Mouse (Mus musculus): ENCODE measurements around the gene Isg20l2. TPM values are rescaled to one million over a fixed set of nuclear protein-coding genes. Genes with fewer than 3 reads are reported as not detected.

The Isg20l2 gene
- polyA plus RNA-seq, 1 experiment: 11.0 TPM

DNA sequence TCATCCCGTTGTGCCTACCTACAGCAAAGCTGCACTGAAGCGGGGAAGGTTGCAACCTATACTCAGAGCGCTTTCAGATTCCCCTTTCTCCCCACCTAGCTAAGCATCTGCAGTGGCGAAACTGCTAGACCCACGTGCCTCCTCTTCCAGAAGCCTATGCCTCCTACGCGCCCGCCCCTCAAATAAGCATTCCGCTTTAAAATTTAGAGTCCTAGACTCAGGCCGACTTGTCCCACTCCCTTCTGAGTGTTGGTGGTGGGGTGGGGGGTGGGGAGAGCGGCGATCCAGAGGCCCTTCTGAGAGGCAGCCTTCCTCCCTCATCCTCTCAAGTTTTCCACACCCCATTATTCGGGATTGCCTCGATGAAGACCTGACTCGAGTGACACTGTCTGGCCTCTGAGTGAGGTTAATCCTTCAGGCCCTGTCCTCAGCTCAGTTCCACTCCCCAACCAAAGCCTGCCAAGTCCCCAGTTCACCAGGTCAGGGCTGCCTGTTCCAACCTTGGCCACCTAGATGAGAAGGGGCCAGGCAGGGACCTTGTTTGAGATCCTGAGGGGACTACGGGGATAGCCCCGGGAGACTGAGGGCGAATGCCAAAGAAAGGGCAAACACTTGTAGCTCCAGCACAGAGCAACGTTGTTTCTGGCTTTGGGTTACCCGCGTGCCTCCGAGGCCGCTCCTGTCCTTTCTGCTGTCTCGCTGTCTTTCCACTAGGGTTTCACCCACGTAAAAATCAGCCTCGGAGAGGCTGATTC, 17.1 kb downstream of the Isg20l2 start:
- Histone ChIP-seq H3K27ac (ENCODE audit: insufficient read depth, low read depth, low read length) (no peak overlapping the region), H3K4me1 (ENCODE audit: control insufficient read depth, insufficient read depth, low read length) (no peaks in the 10 kb centered on the region), H3K36me3 (ENCODE audit: control insufficient read depth, insufficient read depth, low read length) (no peaks in the 10 kb centered on the region), H3K27me3 (replicated peaks; ENCODE audit: control insufficient read depth, insufficient read depth, low read length) (peaks cover 2% of the 10 kb centered on the region; the same call in 1 of the 2 replicates), H3K4me3 (ENCODE audit: insufficient read depth, low read depth, low read length) (no peak overlapping the region)
- no peak for DNase-seq
- WGBS: 16% methylated on average over 26 of the region's 26 CpGs
- TF ChIP-seq POLR2A (IDR thresholded peaks at IDR 0.05; ENCODE audit: low read depth, low read length) (no peak), CTCF (conservative IDR thresholded peaks at IDR 0.05; ENCODE audit: insufficient read depth, insufficient read length, low read depth, low read length) (no peak)

GRCm38 (mm10) chr3:87947811-87948199, 17.7 kb downstream of the Isg20l2 start:
- no peak overlapping the region for H3K27ac ChIP-seq (ENCODE audit: insufficient read depth, low read depth, low read length)
- no peak overlapping the region for H3K4me3 ChIP-seq (ENCODE audit: insufficient read depth, low read depth, low read length)
- no peaks in the 10 kb centered on the region for H3K4me1 ChIP-seq (ENCODE audit: control insufficient read depth, insufficient read depth, low read length)
- TF ChIP-seq POLR2A (IDR thresholded peaks at IDR 0.05; ENCODE audit: low read depth, low read length): no peak
- no peak for TF ChIP-seq CTCF (conservative IDR thresholded peaks at IDR 0.05; ENCODE audit: insufficient read depth, insufficient read length, low read depth, low read length)
- no peaks in the 10 kb centered on the region for H3K36me3 ChIP-seq (ENCODE audit: control insufficient read depth, insufficient read depth, low read length)
- no peak for DNase-seq
- 3% methylated on average over 17 of the region's 17 CpGs for WGBS
- peaks cover 2% of the 10 kb centered on the region; the same call in 1 of the 2 replicates for H3K27me3 ChIP-seq (replicated peaks; ENCODE audit: control insufficient read depth, insufficient read depth, low read length)

DNA sequence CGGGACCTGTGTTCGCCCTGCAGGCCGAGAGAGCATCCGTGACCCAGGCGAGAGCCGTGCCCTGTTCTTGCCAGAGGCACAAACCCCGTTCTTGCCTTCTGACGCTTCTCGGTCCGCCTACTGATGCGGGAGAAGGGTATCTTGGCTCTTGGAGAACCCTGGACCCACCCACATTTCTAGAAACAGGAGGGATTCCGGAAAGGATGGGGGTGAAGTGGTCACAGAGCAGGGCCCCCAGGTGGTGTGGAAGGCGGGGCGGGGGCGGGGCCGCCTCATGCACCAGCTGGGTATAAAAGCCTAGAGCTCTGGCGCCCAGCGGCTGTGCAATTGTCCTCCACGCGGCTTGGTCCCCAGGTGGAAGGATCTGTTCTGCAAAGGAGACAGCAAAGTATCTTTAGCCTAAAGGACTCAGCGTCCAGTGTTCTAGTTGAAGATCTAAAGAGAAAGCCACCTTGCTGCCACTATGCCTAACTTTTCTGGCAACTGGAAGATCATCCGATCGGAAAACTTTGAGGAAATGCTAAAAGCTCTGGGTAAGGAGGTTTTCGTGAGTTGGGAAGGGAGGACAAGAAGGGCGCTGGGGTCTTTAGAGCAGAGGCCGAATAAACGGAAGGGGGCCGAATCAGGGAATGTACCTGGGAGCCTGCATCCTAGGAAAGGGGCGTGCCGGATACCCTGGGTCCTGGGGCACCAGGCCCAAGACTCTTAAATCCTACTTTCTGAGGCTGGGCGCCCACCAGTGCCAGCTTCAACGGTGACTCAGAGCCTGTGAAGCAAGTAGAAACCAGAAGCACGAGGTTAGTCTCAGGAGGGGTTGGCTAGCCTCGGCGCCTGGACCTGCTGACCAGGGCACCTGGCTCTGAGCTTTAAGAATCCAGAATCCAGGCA, 18.5 kb downstream of the Isg20l2 start, which contains the start of gene Crabp2:
Gene Crabp2 (plus strand): TSS at position 289 of the 888 bp plus-strand sequence.
- H3K27me3 ChIP-seq (replicated peaks; ENCODE audit: control insufficient read depth, insufficient read depth, low read length): peaks cover 2% of the 10 kb centered on the region; the same call in 1 of the 2 replicates
- no peak within 1 kb of the TSS for H3K4me3 ChIP-seq (ENCODE audit: insufficient read depth, low read depth, low read length)
- TF ChIP-seq CTCF (conservative IDR thresholded peaks at IDR 0.05; ENCODE audit: insufficient read depth, insufficient read length, low read depth, low read length) (no peak), POLR2A (IDR thresholded peaks at IDR 0.05; ENCODE audit: low read depth, low read length) (no peak)
- H3K27ac ChIP-seq (ENCODE audit: insufficient read depth, low read depth, low read length): no peak within 1 kb of the TSS
- 5% methylated on average over 35 of the region's 35 CpGs for WGBS
- H3K36me3 ChIP-seq (ENCODE audit: control insufficient read depth, insufficient read depth, low read length): no peaks in the 10 kb centered on the region
- no peak for DNase-seq
- no peaks in the 10 kb centered on the region for H3K4me1 ChIP-seq (ENCODE audit: control insufficient read depth, insufficient read depth, low read length)

DNA sequence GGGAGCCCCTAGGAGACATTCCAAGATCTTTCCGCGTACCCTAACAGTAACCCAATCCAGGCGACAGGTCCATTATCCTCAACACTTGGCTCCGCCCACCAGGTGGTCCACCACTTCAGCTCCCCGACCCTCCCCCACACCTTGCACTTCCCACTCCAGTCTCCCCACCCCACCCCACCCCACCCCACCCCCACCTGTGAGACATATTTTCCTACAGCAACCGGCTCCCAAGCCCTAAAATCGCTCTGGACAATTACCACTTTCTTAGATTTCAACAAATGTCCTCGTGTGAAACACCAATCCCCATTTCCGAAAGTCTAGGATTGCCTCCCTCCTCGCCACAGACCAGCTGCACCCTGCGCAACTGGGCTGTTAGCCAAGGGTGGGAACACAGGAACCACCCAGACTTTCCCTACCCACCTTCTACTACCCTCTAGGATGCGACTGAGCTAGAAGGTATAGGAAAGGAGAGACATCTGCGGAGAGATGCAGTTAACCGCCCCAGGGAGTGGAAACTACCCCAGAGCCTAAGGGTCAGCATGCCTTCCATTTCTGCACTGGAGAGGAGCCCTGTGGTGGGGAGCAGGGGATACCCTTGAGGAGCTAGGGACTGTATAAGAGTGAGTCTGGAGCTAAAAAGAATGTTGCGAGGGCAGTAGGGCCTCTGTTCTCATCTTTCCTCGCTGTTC, 19.3 kb downstream of the Isg20l2 start:
- 39% methylated on average over 16 of the region's 16 CpGs for WGBS
- no peak overlapping the region for H3K27ac ChIP-seq (ENCODE audit: insufficient read depth, low read depth, low read length)
- peaks cover 2% of the 10 kb centered on the region; the same call in 1 of the 2 replicates for H3K27me3 ChIP-seq (replicated peaks; ENCODE audit: control insufficient read depth, insufficient read depth, low read length)
- DNase-seq: no peak
- no peaks in the 10 kb centered on the region for H3K36me3 ChIP-seq (ENCODE audit: control insufficient read depth, insufficient read depth, low read length)
- no peak for TF ChIP-seq CTCF (conservative IDR thresholded peaks at IDR 0.05; ENCODE audit: insufficient read depth, insufficient read length, low read depth, low read length)
- no peak for TF ChIP-seq POLR2A (IDR thresholded peaks at IDR 0.05; ENCODE audit: low read depth, low read length)
- H3K4me3 ChIP-seq (ENCODE audit: insufficient read depth, low read depth, low read length): no peak overlapping the region
- H3K4me1 ChIP-seq (ENCODE audit: control insufficient read depth, insufficient read depth, low read length): no peaks in the 10 kb centered on the region

GRCm38 (mm10) chr3:87949955-87950515, 19.9 kb downstream of the Isg20l2 start:
- TF ChIP-seq CTCF (conservative IDR thresholded peaks at IDR 0.05; ENCODE audit: insufficient read depth, insufficient read length, low read depth, low read length) (no peak), POLR2A (IDR thresholded peaks at IDR 0.05; ENCODE audit: low read depth, low read length) (no peak)
- no peak for DNase-seq
- Histone ChIP-seq H3K36me3 (ENCODE audit: control insufficient read depth, insufficient read depth, low read length) (no peaks in the 10 kb centered on the region), H3K4me1 (ENCODE audit: control insufficient read depth, insufficient read depth, low read length) (no peaks in the 10 kb centered on the region), H3K27me3 (replicated peaks; ENCODE audit: control insufficient read depth, insufficient read depth, low read length) (peaks cover 2% of the 10 kb centered on the region; the same call in 1 of the 2 replicates), H3K27ac (ENCODE audit: insufficient read depth, low read depth, low read length) (no peak overlapping the region), H3K4me3 (ENCODE audit: insufficient read depth, low read depth, low read length) (no peak overlapping the region)
- 46% methylated on average over 13 of the region's 13 CpGs for WGBS

GRCm38 (mm10) chr3:87951946-87952345, 21.8 kb downstream of the Isg20l2 start:
- Histone ChIP-seq H3K4me3 (ENCODE audit: insufficient read depth, low read depth, low read length) (0 out of 2 replicates have a peak overlapping the region, but pooled peaks have one; percentile 15), H3K4me1 (ENCODE audit: control insufficient read depth, insufficient read depth, low read length) (no peaks in the 10 kb centered on the region), H3K36me3 (ENCODE audit: control insufficient read depth, insufficient read depth, low read length) (no peaks in the 10 kb centered on the region), H3K27me3 (replicated peaks; ENCODE audit: control insufficient read depth, insufficient read depth, low read length) (peaks cover 2% of the 10 kb centered on the region; the same call in 1 of the 2 replicates), H3K27ac (ENCODE audit: insufficient read depth, low read depth, low read length) (no peak overlapping the region)
- TF ChIP-seq POLR2A (IDR thresholded peaks at IDR 0.05; ENCODE audit: low read depth, low read length): no peak
- WGBS: 42% methylated on average over 12 of the region's 12 CpGs
- DNase-seq: no peak
